Mouse (Mus musculus) MEL-GATA-1-ER (cell line): Measurements from ENCODE around the gene Rpn1.

Experiments
- DNase-seq: peaks from one replicate; pipeline ENCODE4 v3.0.0-alpha.2; 2012; ENCODE audit warnings: low read depth; ENCODE audit errors: extremely low read depth

Rpn1 gene

DNA sequence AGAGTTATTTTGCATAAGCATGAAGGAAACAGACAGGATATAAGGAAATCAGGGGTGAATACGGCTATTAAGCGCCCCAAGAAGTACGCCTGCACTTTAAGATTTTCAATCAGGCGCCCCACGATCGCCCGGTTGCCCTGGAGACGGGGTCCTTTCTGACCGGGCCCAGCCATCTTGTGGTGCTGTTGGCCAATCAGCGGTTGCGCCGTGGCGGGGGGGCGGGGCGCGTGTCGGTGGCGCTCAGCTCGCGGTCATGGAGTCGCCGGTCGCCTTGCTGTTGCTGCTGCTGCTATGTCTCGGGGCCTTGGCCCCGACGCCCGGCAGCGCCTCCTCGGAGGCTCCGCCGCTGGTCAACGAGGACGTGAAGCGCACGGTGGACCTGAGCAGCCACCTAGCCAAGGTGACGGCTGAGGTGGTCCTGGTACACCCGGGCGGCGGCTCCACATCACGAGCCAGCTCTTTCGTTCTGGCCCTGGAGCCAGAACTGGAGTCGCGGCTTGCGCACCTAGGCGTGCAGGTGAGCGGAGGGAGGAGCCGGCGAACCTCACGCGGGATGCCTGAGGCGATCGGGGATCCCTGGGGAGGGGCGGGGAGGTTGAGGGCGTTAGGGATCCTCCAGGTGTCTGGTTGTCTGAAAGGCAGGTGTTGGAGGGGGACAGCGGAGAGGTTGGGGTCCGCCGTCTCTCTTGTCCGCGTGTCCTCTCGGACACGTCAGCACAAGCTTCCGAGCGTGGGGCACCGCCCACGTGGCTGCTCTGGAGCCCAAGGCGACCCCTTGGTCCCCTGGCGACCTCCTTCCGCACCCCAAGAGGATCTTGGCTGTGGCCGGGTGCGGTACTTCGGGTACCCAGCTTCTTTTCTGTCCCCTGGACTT, at the start of gene Rpn1:
Gene Rpn1 (plus strand): TSS at position 205 of the 874 bp plus-strand sequence.
- peak; percentile 84 for DNase-seq

DNA sequence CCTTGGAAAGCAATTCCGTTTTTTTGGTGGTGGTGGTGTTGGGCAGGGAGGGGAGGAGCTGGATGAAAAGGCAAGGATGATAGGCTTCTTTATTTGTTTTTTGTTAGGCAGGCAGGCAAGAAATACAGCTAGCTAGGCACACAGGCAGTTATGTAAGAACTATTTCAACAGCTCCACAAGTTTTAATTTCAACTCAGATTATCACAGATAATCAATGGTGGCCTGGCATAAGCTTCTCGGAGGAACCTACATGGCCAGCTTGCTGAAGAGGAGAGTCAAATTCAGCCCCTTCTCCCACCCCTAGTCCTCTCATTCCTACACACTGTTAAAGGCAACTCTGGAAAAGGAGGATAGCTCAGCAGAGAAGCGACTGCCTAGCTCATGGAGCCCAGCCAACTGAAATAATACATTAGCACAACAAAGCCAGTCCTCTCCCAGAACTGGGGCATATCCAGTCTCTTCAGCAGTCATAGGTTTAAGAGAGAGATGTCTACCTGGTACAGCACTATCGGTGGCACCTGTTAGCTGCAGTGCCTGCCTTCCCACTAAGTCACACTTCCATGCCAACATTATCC, 46.7 kb upstream of the Rpn1 start:
- no peak for DNase-seq

DNA sequence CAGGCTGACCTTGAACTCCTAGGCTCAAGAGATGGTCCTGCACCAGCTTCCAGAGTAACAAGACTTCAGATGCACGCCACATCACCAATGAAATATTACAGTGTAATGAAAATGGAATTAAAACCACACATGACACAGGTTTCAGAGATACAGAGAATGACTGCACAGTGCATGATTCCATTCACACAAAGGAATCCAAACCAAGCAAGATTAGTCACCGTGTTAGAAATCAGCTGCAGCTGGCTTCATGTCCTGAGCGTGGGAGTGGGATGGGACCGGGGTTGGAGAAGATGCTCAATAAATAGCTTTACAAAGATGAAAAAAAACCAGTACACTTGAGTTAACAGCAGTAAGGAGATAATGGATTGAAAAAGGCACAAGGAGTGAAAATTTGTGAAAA, 44.9 kb upstream of the Rpn1 start:
- no peak for DNase-seq

DNA sequence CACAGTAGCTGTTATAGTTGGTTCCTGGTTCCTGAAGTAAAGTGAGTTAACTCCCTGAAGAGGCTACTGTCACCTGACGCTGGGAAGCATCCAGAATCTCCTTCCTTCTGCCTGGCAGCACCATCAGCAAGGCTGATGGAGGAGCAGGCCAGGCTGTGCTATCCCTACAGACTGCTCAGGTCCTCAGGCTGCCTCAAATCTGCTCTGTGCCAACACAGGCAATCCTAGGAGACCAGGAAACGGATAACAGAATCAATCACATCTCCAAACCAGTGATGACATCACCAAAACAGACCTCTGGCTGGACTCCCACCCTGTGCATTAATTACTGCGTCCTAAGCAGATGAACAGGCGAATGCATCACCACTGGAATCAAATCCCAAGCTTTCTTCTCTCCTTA, 43.1 kb upstream of the Rpn1 start:
- no peak for DNase-seq

DNA sequence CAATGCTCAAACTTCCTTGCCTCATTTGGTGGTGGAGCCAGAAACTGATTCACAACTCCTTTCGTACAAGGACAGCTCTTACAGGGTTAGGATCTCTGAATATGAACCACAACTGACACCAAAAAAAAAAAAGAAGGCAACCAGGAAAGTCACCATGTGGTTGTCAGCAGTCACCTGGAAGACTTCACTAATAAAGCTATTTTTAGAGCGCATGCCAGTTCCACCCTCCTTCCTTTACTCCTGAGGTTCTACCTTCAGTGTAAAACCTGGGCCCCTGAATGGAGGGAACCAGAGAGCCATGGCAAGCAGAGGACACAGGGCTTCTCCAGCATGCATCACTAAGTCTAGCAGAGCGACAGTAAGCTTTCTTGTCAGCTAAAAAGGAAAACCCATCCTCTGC, 41.9 kb upstream of the Rpn1 start:
- no peak for DNase-seq

DNA sequence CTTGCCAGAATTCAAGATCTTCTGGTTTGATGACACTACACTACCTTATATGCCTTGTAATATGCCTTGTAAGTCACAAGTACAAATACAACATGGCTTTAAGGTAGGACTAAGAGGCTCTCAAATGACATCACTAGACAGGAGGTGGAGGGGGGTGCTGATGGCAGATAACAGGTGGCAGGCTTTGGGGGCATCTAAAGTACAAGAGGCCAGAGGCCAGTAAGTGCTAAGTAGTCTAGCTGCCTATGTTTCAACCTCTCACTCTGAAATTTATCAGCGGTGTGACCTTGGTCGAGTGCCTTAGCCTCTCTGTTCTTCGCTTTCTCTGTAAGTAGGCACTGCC, 40.1 kb upstream of the Rpn1 start:
- DNase-seq: no peak

DNA sequence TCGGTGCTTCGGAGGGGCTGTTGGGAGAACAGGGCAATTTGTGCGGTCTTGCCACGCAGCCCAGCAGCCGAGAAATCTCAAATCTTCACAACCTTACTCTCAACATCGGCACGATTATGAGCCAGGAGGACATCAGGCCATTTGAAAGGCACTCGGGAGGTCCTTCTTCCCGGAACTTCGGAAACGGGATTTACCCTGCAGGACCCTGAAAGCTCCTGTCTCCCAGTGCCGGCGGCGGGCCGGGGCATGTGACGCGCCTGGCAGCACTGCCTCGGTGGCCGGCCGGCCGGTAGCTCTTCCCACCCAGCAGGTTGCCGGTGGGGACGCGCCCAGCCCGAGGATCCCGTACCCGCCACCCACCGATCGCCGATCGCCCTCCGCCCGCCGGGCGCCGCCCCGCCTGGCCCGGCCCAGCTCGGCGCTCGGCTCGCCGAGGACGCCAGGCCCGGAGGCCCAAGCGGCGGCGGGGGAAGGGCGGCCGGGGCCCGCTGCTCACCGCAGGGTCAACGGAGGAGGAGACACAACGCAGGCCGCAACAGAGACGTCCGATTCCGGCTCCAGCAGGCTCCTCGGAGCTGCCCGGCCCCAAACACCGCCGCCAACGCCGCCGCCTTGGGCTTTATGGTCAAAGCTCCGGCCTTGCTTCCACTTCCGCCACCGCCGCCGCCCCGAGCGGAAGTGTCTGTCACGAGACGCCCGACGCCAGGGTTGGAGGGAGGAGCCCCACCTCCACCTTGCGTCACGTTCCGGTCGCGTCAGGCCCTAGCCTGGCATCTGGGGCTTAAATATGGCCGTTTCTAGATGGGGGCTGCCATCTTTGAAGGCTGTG, 39.5 kb upstream of the Rpn1 start, which contains the start of gene Rab7:
Gene Rab7 (minus strand): TSS at position 694 of the 829 bp plus-strand sequence.
- DNase-seq: peak; percentile 92

DNA sequence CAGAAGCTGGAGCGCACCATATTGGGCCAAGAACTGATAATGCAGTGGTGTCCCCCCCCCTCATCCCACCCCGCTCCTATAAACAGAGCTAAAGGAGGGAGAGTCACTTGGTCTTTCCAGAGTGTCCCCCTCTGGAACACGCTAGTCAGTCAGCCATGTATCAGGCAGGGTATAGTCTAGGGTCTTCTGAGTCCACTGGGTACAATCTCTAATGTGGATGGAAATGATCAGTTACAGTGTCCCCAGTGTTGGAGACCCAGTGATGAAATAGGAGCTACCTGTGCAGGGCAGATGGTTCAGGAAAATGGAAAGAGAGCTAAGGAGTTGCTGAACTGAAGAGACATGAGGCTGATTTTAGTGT, 38.9 kb upstream of the Rpn1 start:
- DNase-seq: no peak

DNA sequence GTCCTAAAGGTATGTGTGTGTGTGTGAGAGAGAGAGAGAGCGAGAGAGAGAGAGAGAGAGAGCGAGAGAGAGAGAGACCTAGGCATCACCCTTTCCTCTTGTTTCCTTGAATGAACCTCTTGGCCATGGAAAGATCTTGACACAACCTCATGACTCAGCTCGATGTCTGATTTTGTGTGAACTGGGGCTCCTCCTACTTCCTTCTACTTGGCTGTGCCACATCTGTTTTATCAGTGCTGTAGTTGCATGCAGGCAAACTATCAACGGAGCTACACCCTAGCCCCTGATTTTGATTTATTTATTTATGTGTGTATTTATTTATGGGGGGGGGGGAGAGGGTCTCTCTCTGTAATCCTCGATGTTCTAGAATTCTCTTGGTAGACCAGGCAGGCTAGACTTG, 36.4 kb upstream of the Rpn1 start:
- peak; percentile 74 for DNase-seq

DNA sequence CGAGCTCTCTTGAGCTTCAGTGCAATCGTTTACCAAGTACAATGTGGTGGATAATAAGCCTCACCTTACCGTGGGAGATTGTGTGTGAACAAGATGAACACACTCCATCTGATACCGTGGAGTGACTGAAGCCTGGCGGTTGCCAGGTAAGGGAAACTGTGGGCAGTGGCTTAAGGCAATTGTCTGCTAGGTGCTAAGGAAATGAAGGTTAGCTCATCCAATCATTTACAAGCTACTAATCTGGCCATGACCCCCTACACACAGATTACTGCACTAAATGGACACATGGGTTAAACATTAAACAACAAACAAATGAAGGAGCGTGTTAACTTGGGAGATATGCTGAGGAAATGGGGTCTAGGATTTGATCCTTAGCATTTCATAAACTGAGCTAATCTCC, 35.3 kb upstream of the Rpn1 start:
- no peak for DNase-seq

DNA sequence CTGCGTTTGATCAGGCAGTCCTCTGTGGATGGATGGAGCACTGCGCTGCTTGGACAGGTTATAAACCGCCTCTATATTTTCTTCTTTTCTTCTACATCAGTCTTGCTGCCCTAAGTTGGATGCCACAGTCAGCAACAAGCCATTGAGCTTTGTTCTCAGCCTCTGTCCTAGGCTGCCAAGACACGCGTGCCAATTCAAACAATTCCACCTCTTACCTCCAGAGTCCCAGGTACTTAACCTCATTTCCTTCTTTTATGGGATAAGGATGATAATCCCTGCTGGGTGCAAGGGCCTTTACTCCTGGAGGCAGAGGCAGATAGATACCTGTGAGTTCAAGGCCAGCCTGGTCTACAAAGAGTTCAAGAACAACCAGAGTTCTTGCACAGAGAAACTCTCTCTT, 33.1 kb upstream of the Rpn1 start:
- DNase-seq: no peak

DNA sequence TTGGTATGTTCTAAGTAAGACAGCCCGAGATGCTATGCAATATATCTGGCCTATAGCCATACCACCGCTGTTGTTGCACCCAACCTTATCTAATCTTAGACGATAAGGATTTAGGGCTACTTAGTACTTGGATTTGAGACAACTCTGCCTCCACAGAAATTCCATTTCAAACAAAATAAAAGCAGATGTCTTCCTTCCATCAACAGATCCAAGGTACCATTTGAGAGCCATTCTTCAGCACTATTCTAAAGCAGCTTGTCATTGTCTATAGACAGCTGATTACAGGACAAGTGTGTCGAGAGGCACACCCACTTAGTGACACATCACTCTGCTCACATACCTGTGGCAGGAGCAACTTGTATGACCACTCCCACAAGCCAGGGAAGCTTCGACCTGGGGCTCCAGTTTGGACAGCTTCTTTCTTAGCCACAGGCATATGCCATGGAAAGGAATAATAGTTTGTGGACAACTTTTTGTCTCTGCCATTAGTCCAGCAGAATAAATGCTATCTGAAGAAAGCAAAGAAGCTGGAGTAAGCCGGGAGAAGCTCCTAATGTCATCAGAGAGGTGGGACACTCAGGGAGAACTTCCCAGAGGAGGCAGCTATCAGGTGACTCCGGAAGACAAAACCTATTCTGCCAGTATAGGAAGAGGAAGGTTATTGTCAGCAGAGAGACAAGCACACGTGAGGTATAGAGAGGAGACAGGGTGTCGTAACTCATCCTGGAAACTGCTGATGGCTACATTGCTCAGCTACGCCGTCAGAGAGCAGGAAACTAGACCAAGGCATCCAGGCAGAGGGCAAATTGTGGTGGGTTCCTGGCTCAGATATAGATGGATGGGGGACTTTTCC, 30.8 kb upstream of the Rpn1 start:
- no peak for DNase-seq

DNA sequence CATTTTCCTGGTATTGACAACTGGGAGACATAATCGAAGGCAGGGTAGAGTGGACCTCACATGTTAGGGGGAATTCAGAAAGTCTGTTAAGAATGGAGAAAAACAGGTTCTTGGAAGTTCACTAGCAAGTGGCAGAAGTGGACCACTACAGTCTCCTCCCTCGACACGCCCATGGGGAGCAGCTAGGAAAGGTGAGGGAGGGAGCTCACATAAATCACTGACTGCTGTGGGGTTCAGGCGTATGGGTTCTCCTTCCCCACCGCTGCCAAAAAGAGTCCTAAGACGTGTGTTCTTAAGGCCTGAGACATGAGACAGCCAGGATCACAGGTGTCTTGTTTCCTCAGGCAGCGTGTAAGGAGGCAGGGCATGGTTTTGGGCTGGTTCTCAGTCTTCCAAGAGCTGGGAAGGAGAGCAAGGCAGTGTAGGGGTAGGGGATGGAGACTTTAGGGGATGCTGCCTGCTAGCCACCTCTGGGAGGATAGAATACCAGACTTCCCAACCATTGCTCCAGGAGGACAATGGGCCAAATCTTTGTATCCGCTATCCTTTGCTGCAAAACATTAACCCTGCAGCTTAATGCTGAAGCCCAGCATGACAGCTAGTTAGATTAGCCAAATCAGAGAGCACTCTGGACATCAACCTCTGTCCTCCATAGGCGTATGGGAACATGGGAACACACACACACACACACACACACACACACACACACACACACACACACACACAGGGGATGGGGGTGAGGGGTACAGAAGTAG, 30.0 kb upstream of the Rpn1 start:
- DNase-seq: no peak

DNA sequence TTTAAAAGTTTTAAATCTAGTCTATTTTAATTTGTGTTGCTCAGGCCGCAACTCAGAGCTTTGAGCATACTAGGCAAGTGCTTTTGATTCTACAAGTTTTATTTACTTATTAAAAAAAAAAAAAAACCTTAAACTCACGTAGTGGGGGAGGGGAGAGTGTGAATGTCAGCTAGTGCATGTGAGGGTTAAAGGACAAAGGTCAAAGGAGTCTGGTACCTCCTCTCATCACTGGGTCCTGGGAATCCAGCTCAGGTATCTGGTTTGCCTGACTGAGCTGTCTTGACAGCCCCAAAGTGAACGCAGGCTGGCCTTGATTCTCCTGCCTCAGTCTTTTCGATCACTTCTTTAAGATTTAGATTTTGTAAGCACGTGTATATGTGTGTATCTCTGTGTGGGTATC, 28.6 kb upstream of the Rpn1 start:
- no peak for DNase-seq

DNA sequence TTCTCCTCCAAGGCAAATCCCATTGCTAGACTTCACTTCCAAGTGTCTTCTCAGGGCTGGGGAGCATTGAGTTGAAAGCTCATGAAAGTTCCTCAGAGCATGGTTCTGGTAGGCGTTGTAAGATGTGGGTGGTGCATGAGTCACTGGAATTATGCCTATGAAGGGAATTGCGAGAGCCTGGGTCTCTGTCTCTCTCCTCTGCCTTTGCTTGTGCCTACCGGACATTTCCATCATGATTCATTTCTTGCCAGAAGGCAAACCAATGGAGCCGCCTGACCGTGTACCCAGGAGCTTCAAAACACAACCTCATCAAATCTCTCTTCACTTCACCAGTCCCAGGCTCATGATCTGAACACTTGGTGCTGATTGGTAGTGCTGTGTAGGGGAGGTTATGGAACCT, 27.4 kb upstream of the Rpn1 start:
- DNase-seq: no peak

DNA sequence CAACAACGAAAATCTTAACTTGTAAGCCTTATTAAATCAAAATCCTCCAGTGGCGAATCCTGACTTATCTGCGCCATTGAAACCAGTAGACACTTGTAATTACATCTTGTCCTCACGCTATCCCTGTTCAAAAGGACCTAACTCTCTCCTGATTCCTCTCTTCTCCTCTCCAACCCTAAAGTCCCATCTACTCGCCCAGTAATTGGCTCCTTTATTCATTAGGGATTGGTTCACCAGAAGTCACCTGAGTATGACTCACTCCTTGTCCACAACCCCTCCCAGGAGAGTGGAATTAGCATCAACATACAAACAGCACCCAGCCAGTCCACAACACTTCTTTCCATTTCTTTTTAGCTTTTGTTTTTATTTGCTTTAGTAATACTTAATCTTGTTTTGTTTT, 24.4 kb upstream of the Rpn1 start:
- DNase-seq: no peak

DNA sequence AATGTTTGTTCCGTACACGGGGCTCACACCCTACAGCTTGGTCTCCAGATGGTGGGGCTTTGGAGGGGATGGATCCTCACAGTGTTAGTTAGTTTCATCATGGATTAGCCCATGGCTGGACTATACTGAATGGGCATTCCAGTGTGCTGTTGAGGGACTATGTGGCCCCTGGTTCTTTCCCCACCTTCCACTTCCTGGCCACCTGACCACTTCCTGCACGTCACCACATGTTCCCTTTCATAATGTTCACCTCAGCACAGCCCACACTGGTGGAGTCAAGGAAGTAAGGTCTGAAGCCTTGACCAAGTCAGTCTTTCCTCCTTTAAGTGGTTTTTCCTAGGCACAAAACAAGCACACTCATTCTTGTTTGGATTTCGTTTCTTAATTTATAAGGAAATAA, 23.7 kb upstream of the Rpn1 start:
- no peak for DNase-seq

DNA sequence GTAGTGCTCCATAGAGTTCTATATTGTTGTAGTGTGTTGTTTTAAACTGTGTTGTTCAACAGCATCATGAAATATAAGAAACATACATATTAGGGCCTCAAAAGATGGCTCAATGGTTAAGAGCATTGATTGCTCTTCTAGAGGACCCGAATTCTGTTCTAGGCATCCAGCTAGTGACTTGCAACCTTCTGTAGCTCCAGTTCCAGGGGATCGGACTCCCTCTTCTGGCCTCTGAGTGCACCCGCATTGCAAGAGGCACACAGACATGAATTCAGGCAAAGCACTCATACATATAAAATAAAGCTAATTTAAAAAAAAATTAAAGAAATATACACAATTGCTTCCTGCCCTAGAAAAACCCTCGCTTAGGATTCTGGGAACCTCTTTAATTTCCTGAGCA, 22.9 kb upstream of the Rpn1 start:
- DNase-seq: no peak

DNA sequence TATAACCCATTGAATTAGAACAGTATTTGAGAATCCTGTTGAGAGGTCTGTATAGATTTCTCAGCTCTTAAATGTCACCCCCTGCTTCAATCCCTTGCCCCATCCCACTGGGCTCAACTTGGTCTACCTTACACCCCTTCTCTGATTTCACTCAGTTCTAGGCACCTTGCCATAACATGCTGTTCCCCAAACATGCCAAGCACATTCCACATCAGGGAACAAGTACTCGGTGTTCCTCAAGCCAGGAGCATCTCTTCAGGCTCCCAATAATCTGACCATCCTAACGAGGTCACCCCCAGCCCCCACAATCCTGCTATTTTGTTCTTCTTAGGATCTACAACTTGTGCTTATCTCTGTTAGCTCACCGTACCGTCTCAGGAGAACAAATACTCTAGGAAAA, 21.9 kb upstream of the Rpn1 start:
- DNase-seq: no peak

DNA sequence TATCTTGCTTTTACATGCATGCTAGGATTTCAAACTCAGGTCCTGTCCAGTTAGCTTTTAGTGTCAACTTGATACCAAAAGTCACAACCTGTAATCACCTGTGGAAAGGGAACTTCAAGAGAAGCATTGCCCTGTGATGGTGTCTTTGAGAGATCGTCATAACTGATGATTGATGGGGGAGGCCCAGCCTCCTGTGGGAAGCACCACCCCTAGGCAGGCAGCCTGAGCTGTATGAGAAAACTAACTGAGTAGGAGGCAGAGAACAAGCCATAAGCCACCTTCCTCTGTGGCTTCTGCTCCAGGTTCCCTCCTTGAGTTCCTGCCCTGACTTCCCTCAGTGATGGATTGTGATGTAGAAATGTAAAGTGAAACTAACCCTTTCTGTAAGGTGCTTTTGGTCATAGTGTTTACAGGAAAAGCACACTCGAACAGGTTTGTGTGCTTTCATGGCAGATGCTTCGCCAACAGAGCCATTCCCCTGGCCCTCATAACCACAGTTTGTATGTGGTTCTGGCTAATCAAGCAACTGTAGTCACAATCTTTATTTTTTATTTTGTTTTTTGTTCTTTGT, 20.1 kb upstream of the Rpn1 start:
- no peak for DNase-seq
